Mouse (Mus musculus) neural tube, embryonic 14.5 days (tissue): ENCODE data around the gene Xxylt1. TPM values are rescaled to one million over a fixed set of nuclear protein-coding genes. Genes with fewer than 3 reads are reported as not detected.

Experiments
- ATAC-seq: fragments of 200-750 bp; cut with Nextera tagmentation; 2 replicates; pipeline ENCODE4 v1.8.0; 2017; ENCODE audit warnings: low read depth, mild to moderate bottlenecking, moderate TSS enrichment, moderate library complexity
- H3K27ac ChIP-seq: fragments of 300-500 bp; sonication (generic); 2 replicates; pipeline ENCODE4 v1.5.1; 2014; ENCODE audit warnings: low read depth, mild to moderate bottlenecking, control low read depth, low read length, moderate library complexity, mixed read lengths
- H3K27me3 ChIP-seq: fragments of 300-500 bp; sonication (generic); 2 replicates; pipeline ENCODE4 v1.6.1; 2014; ENCODE audit warnings: low read length; ENCODE audit not compliant: control insufficient read depth, insufficient read depth
- H3K36me3 ChIP-seq: fragments of 300-500 bp; sonication (generic); 2 replicates; pipeline ENCODE4 v1.6.1; 2014; ENCODE audit warnings: low read length, mixed read lengths; ENCODE audit not compliant: control insufficient read depth, insufficient read depth
- H3K4me1 ChIP-seq: fragments of 300-500 bp; sonication (generic); 2 replicates; pipeline ENCODE4 v1.6.1; 2014; ENCODE audit warnings: low read length; ENCODE audit not compliant: control insufficient read depth, insufficient read depth
- H3K4me2 ChIP-seq: fragments of 300-500 bp; sonication (generic); 2 replicates; pipeline ENCODE4 v1.6.1; 2014; ENCODE audit warnings: mild to moderate bottlenecking, low read depth, low read length, control low read depth
- H3K4me3 ChIP-seq: fragments of 300-500 bp; sonication (generic); 2 replicates; pipeline ENCODE4 v1.5.1; 2014; ENCODE audit warnings: low read depth, low read length, control low read depth, mixed read lengths
- H3K9ac ChIP-seq: fragments of 300-500 bp; sonication (generic); replicated peaks from 2 replicates; pipeline ENCODE4 v1.6.1; 2014; ENCODE audit warnings: low read depth, mild to moderate bottlenecking, control low read depth, low read length, mixed read lengths
- H3K9me3 ChIP-seq: fragments of 300-500 bp; sonication (generic); 2 replicates; pipeline ENCODE4 v1.6.1; 2016; ENCODE audit warnings: low read length; ENCODE audit not compliant: control insufficient read depth
- WGBS: fragments of 180-500 bp; shearing (Covaris S2); extraction: QIAGEN DNeasy Blood & Tissue Kit; methylation state at CpG from one replicate; pipeline ENCODE4 v1.1.7; 2014; 5-methylcytosine and 5-hydroxymethylcytosine counted together
- polyA plus RNA-seq: library from polyadenylated mRNA; unstranded; fragments of >200 nt; fragmentation: Nextera tagmentation; extraction: Ambion mirVana; gene quantifications from 2 replicates; pipeline ENCODE4 v1.2.1, GENCODE M21; 2014

Xxylt1 gene
- polyA plus RNA-seq, 1 experiment from 2014 or later, result 17.3 TPM

GRCm38 (mm10) chr16:30983699-30984098 lies 97.5 kb downstream of the Xxylt1 start:
- ATAC-seq, result no peak
- no peak overlapping the region for H3K4me2 ChIP-seq
- no peaks in the 10 kb centered on the region for H3K36me3 ChIP-seq
- H3K27ac ChIP-seq, result no peak overlapping the region
- WGBS, result 70% methylated on average over 6 of the region's 6 CpGs
- H3K27me3 ChIP-seq, result no peaks in the 10 kb centered on the region
- H3K9me3 ChIP-seq, result no peaks in the 10 kb centered on the region
- H3K9ac ChIP-seq, result no peak overlapping the region
- H3K4me3 ChIP-seq, result no peak overlapping the region
- H3K4me1 ChIP-seq, result no peaks in the 10 kb centered on the region; the same call in 1 of the 2 replicates

DNA sequence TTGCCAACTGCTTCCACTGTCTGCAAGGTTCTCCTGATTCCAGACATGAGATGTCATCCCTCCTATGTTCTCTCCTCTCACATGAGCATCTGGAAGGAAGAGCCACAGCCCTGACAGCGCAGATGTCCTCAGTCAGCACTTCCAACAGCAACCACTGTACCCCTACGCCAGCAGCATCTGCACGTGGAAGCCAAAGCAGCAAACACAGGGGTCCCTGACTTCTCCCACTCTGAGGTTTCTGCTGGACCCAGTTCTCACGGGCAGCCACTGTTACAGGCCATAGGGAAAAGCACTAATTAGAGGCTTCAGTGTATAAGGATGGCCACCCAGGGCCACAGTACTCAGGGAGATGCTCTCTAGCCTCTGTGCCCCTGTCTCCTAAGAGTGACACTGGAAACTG lies 98.0 kb downstream of the Xxylt1 start:
- H3K36me3 ChIP-seq, result no peaks in the 10 kb centered on the region
- 68% methylated on average over 4 of the region's 4 CpGs for WGBS
- H3K9ac ChIP-seq, result no peak overlapping the region
- H3K4me2 ChIP-seq, result no peak overlapping the region
- no peak overlapping the region for H3K27ac ChIP-seq
- no peaks in the 10 kb centered on the region for H3K9me3 ChIP-seq
- no peak for ATAC-seq
- no peaks in the 10 kb centered on the region; the same call in 1 of the 2 replicates for H3K4me1 ChIP-seq
- no peaks in the 10 kb centered on the region for H3K27me3 ChIP-seq
- H3K4me3 ChIP-seq, result no peak overlapping the region

GRCm38 (mm10) chr16:30981345-30981744 lies 99.9 kb downstream of the Xxylt1 start:
- Histone ChIP-seq H3K36me3 (no peaks in the 10 kb centered on the region), H3K27ac (no peak overlapping the region), H3K9me3 (no peaks in the 10 kb centered on the region), H3K4me1 (peaks cover 11% of the 10 kb centered on the region; the same call in 1 of the 2 replicates), H3K9ac (no peak overlapping the region), H3K27me3 (no peaks in the 10 kb centered on the region), H3K4me3 (no peak overlapping the region), H3K4me2 (no peak overlapping the region)
- WGBS, result 92% methylated on average over 10 of the region's 10 CpGs
- no peak for ATAC-seq

GRCm38 (mm10) chr16:30979905-30980304 lies 101.3 kb downstream of the Xxylt1 start:
- no peak overlapping the region for H3K4me2 ChIP-seq
- H3K27ac ChIP-seq, result no peak overlapping the region
- no peaks in the 10 kb centered on the region for H3K27me3 ChIP-seq
- 93% methylated on average over 11 of the region's 11 CpGs for WGBS
- peaks cover 11% of the 10 kb centered on the region; the same call in 1 of the 2 replicates for H3K4me1 ChIP-seq
- no peak overlapping the region for H3K4me3 ChIP-seq
- ATAC-seq, result no peak
- H3K9ac ChIP-seq, result no peak overlapping the region
- no peaks in the 10 kb centered on the region for H3K9me3 ChIP-seq
- no peaks in the 10 kb centered on the region for H3K36me3 ChIP-seq

GRCm38 (mm10) chr16:30977728-30978127 lies 103.5 kb downstream of the Xxylt1 start:
- no peaks in the 10 kb centered on the region for H3K9me3 ChIP-seq
- peak; percentile 3; the same call in 1 of the 2 replicates for ATAC-seq
- peaks cover 14% of the 10 kb centered on the region; the same call in 1 of the 2 replicates for H3K4me1 ChIP-seq
- no peak overlapping the region for H3K27ac ChIP-seq
- no peak overlapping the region for H3K9ac ChIP-seq
- H3K4me2 ChIP-seq, result no peak overlapping the region
- 47% methylated on average over 6 of the region's 6 CpGs for WGBS
- H3K27me3 ChIP-seq, result no peaks in the 10 kb centered on the region
- H3K4me3 ChIP-seq, result no peak overlapping the region
- H3K36me3 ChIP-seq, result no peaks in the 10 kb centered on the region

DNA sequence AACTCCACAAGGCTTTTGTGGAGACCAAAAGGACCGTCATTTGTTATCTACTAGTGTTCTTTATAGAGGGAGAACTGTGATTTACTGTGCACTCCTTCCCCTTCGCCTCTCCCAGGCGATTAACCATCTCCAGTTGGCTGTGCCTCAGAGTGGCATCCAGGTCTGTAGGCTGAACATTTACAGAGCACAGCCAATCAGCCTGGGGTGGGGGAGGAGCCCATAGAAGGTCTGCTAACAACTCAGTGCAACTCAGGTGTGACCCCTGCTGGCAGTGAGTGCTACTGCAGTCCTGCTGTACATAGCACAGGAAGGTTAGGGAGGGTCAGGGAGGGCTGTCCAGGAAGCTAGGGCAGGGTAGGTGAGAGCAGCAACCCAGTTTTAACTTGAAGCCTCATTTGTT lies 104.0 kb downstream of the Xxylt1 start:
- Histone ChIP-seq H3K27ac (no peak overlapping the region), H3K36me3 (no peaks in the 10 kb centered on the region), H3K9me3 (no peaks in the 10 kb centered on the region), H3K4me1 (peaks cover 14% of the 10 kb centered on the region; the same call in 1 of the 2 replicates), H3K4me2 (no peak overlapping the region), H3K27me3 (no peaks in the 10 kb centered on the region), H3K4me3 (no peak overlapping the region), H3K9ac (no peak overlapping the region)
- 0% methylated on average over 3 of the region's 3 CpGs for WGBS
- ATAC-seq, result peak; percentile 96

- Histone ChIP-seq H3K4me1 (peaks cover 14% of the 10 kb centered on the region), H3K27ac (no peak overlapping the region), H3K27me3 (no peaks in the 10 kb centered on the region), H3K9ac (no peak overlapping the region), H3K36me3 (no peaks in the 10 kb centered on the region), H3K4me3 (no peak overlapping the region), H3K4me2 (no peak overlapping the region), H3K9me3 (no peaks in the 10 kb centered on the region)
- no peak for ATAC-seq
- WGBS, result 88% methylated on average over 12 of the region's 12 CpGs
Measured at GRCm38 (mm10) chr16:30974549-30974948, 106.7 kb downstream of the Xxylt1 start.

- WGBS, result 38% methylated on average over 6 of the region's 6 CpGs
- no peak overlapping the region for H3K9ac ChIP-seq
Measured at GRCm38 (mm10) chr16:30973416-30973815, 107.8 kb downstream of the Xxylt1 start.

DNA sequence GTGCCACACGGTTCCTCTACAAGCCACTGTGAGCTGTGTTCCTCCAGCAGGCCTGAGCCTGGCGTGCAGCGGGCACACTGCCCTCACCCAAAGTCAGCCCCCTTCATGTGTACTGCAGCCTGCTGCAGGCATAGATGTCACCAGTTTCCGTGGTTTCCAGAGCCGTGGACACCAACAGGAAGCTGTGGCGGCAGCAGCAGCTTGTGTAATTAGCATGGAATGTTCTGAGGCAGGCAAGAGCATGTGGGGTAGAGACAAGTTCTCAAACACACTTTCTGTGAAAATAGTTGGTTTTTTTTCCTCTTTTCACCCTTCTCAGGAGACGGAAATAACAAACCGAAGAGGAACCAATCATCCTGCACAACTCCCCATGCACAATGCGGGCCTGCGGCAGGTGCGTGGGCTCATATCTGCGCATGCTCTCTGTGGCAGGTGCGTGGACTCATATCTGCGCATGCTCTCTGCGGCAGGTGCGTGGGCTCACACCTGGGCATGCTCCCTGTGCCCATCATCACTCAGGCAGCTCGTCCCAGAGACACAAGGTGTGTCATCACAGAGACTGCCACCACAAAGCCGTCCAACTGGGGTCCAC lies 109.2 kb downstream of the Xxylt1 start:
- Histone ChIP-seq H3K9ac (no peak overlapping the region), H3K27ac (no peak overlapping the region), H3K4me1 (peaks cover 11% of the 10 kb centered on the region), H3K4me3 (no peak overlapping the region), H3K9me3 (no peaks in the 10 kb centered on the region), H3K4me2 (no peak overlapping the region), H3K27me3 (no peaks in the 10 kb centered on the region), H3K36me3 (no peaks in the 10 kb centered on the region)
- WGBS, result 89% methylated on average over 18 of the region's 18 CpGs
- ATAC-seq, result no peak

More at GRCm38 (mm10) chr16:30973416-30973815, 107.8 kb downstream of the Xxylt1 start:
- no peak for ATAC-seq
- Histone ChIP-seq H3K36me3 (no peaks in the 10 kb centered on the region), H3K4me2 (no peak overlapping the region), H3K4me1 (peaks cover 17% of the 10 kb centered on the region), H3K27me3 (no peaks in the 10 kb centered on the region), H3K27ac (no peak overlapping the region), H3K4me3 (no peak overlapping the region), H3K9me3 (no peaks in the 10 kb centered on the region)
